Mouse (Mus musculus) embryonic fibroblast, embryonic 13.5 days (primary cell): Measurements from ENCODE around the gene Macrod1.

ENCODE experiments used
- CTCF ChIP-seq: IDR thresholded peaks from 2 replicates; pipeline ENCODE4 v1.5.1; 2011; ENCODE audit warnings: mild to moderate bottlenecking, control low read depth, low read length, moderate library complexity, borderline replicate concordance; ENCODE audit not compliant: insufficient read depth
- POLR2A ChIP-seq: IDR thresholded peaks from 2 replicates; pipeline ENCODE4 v1.6.1; 2011; ENCODE audit warnings: low read depth, mild to moderate bottlenecking, control low read depth, low read length, moderate library complexity

GRCm38 (mm10) chr19:7171447-7171846 lies 114.8 kb downstream of the Macrod1 start:
- TF ChIP-seq CTCF (no peak), POLR2A (no peak)
